Comparison of ENCODE assay signal across 19 mouse cellular contexts in genomic region chr4:148993948-148994347, GRCm38 (mm10).
DNase-seq lines count a peak whose midpoint lies in the region; ATAC-seq and TF ChIP-seq lines count a peak whose summit lies in the region.
"Had no signal": no experiment of that assay in that cellular context is flagged by ENCODE, and none has a peak within 500 bp of the region (broad histone marks: within the 10 kb centered on the region; RNA-seq: fewer than 3 reads in every experiment).

No protein-coding gene starts in this region.

- H3K27me3 ChIP-seq in embryonic facial prominence, embryonic 14.5 days (replicated peaks; ENCODE audit: control insufficient read depth, insufficient read depth, low read length): no peaks in the 10 kb centered on the region
- H3K27me3 ChIP-seq in embryonic facial prominence, embryonic 10.5 days (replicated peaks; ENCODE audit: low read depth, poor library complexity, severe bottlenecking): no peaks in the 10 kb centered on the region
- no peaks in the 10 kb centered on the region for H3K27me3 ChIP-seq in lung, embryonic 14.5 days (ENCODE audit: insufficient read depth, low read length)
- H3K27me3 ChIP-seq: embryonic facial prominence, embryonic 13.5 days; forebrain, embryonic 13.5 days; heart, embryonic 13.5 days; hindbrain, embryonic 15.5 days; Patski had no signal

- no peak for ATAC-seq in embryonic facial prominence, embryonic 14.5 days (ENCODE audit: low read depth)
- ATAC-seq in lung, embryonic 14.5 days (ENCODE audit: insufficient read depth): no peak
- no peak for ATAC-seq in CD4-positive, CD25-positive, alpha-beta regulatory T cell, adult 4 months
- ATAC-seq: activated CD4-positive, CD25-positive, alpha-beta regulatory T cell, adult 4 months; forebrain, embryonic 13.5 days; Patski had no signal

- no peak overlapping the region for H3K27ac ChIP-seq in embryonic facial prominence, embryonic 14.5 days (replicated peaks; ENCODE audit: low read depth, low read length)
- H3K27ac ChIP-seq in embryonic facial prominence, embryonic 10.5 days (replicated peaks): no peak overlapping the region
- no peak overlapping the region for H3K27ac ChIP-seq in lung, embryonic 14.5 days (ENCODE audit: low read depth)
- H3K27ac ChIP-seq in bone marrow macrophage, adult 2 months (ENCODE audit: insufficient read depth, low read depth, low read length): 0 out of 2 replicates have a peak overlapping the region, but pooled peaks have one; percentile 21
- H3K27ac ChIP-seq: embryonic facial prominence, embryonic 13.5 days; forebrain, embryonic 13.5 days; heart, embryonic 13.5 days; hindbrain, embryonic 15.5 days had no signal

- H3K4me1 ChIP-seq in embryonic facial prominence, embryonic 14.5 days (ENCODE audit: control insufficient read depth, insufficient read depth, low read length): no peaks in the 10 kb centered on the region
- H3K4me1 ChIP-seq in embryonic facial prominence, embryonic 10.5 days: peaks cover 17% of the 10 kb centered on the region
- no peaks in the 10 kb centered on the region for H3K4me1 ChIP-seq in lung, embryonic 14.5 days (ENCODE audit: insufficient read depth)
- peaks cover 27% of the 10 kb centered on the region for H3K4me1 ChIP-seq in bone marrow macrophage, adult 2 months (ENCODE audit: control insufficient read depth, insufficient read depth, low read length)

- no peaks in the 10 kb centered on the region for H3K9me3 ChIP-seq in embryonic facial prominence, embryonic 14.5 days (ENCODE audit: control insufficient read depth, low read length)
- no peaks in the 10 kb centered on the region for H3K9me3 ChIP-seq in embryonic facial prominence, embryonic 10.5 days
- no peaks in the 10 kb centered on the region for H3K9me3 ChIP-seq in lung, embryonic 14.5 days (ENCODE audit: low read depth, low read length)
- H3K9me3 ChIP-seq: embryonic facial prominence, embryonic 13.5 days; forebrain, embryonic 13.5 days; heart, embryonic 13.5 days; hindbrain, embryonic 15.5 days had no signal

- TF ChIP-seq POLR2A in bone marrow macrophage, adult 2 months (IDR thresholded peaks at IDR 0.05; ENCODE audit: borderline replicate concordance, low read depth, low read length): no peak

- no peaks in the 10 kb centered on the region for H3K36me3 ChIP-seq in embryonic facial prominence, embryonic 14.5 days (ENCODE audit: control insufficient read depth, insufficient read depth, low read length)
- peaks cover 10% of the 10 kb centered on the region; the same call in 1 of the 2 replicates for H3K36me3 ChIP-seq in embryonic facial prominence, embryonic 10.5 days (replicated peaks)
- peaks cover 5% of the 10 kb centered on the region; the same call in 1 of the 2 replicates for H3K36me3 ChIP-seq in lung, embryonic 14.5 days (ENCODE audit: insufficient read depth)
- H3K36me3 ChIP-seq: embryonic facial prominence, embryonic 13.5 days; hindbrain, embryonic 15.5 days had no signal

- no peak overlapping the region for H3K4me2 ChIP-seq in embryonic facial prominence, embryonic 14.5 days (ENCODE audit: low read depth, low read length)
- H3K4me2 ChIP-seq in lung, embryonic 14.5 days: no peak overlapping the region
- H3K4me2 ChIP-seq: embryonic facial prominence, embryonic 13.5 days; forebrain, embryonic 13.5 days; heart, embryonic 13.5 days; hindbrain, embryonic 15.5 days had no signal

- 61% methylated on average over 5 of the region's 5 CpGs for WGBS in embryonic facial prominence, embryonic 14.5 days
- WGBS in embryonic facial prominence, embryonic 10.5 days: 90% methylated on average over 5 of the region's 5 CpGs
- 65% methylated on average over 5 of the region's 5 CpGs for WGBS in lung, embryonic 14.5 days

- DNase-seq in embryonic facial prominence, embryonic 14.5 days (ENCODE audit: low spot score): peak; percentile 34
- DNase-seq in embryonic facial prominence, embryonic 10.5 days (ENCODE audit: low spot score): no peak
- peak; percentile 37 for DNase-seq in lung, embryonic 14.5 days
- DNase-seq in lung, postnatal 10 days: no peak
- DNase-seq in frontal cortex, postnatal 10 days (ENCODE audit: low spot score in 2 of 2): no peak
- DNase-seq: cerebellum, adult 11-12 months; cerebellum, adult 9-10 months; cerebellum, postnatal 25 days; gastrocnemius, postnatal 36 days; heart, adult 11 months; heart, postnatal 36 days had no signal

- no peak overlapping the region for H3K9ac ChIP-seq in embryonic facial prominence, embryonic 14.5 days (ENCODE audit: low read depth, low read length)
- no peak overlapping the region for H3K9ac ChIP-seq in lung, embryonic 14.5 days
- H3K9ac ChIP-seq: embryonic facial prominence, embryonic 13.5 days; forebrain, embryonic 13.5 days; heart, embryonic 13.5 days; hindbrain, embryonic 15.5 days had no signal

- TF ChIP-seq CTCF in lung, embryonic 14.5 days (IDR thresholded peaks at IDR 0.05; ENCODE audit: low read depth): no peak
- TF ChIP-seq CTCF in bone marrow macrophage, adult 2 months (IDR thresholded peaks at IDR 0.05; ENCODE audit: low read depth, low read length): no peak

- H3K4me3 ChIP-seq in embryonic facial prominence, embryonic 14.5 days (ENCODE audit: low read depth, low read length): no peak overlapping the region
- no peak overlapping the region for H3K4me3 ChIP-seq in embryonic facial prominence, embryonic 10.5 days
- no peak overlapping the region for H3K4me3 ChIP-seq in lung, embryonic 14.5 days (ENCODE audit: low read depth, low read length)
- H3K4me3 ChIP-seq in bone marrow macrophage, adult 2 months (ENCODE audit: insufficient read depth, low read length): no peak overlapping the region
- H3K4me3 ChIP-seq: embryonic facial prominence, embryonic 13.5 days; forebrain, embryonic 13.5 days; heart, embryonic 13.5 days; hindbrain, embryonic 15.5 days had no signal

Comparison
In these comparisons a context has a peak if more than half of its experiments do, and no peak if none do; other contexts are left out.
1. DNase-seq: peak in embryonic facial prominence, embryonic 14.5 days (single experiment) and lung, embryonic 14.5 days (single experiment); none in embryonic facial prominence, embryonic 10.5 days (single experiment), lung, postnatal 10 days (single experiment) and frontal cortex, postnatal 10 days (0 of 2).